Mouse (Mus musculus): ENCODE results near the gene Socs5. TPM values are rescaled to one million over a fixed set of nuclear protein-coding genes. Genes with fewer than 3 reads are reported as not detected.

Socs5 gene
- polyA plus RNA-seq, 1 experiment from 2014 or later, result 17.8 TPM

- Histone ChIP-seq H3K9ac (no peak overlapping the region), H3K4me1 (no peaks in the 10 kb centered on the region), H3K27ac (no peak overlapping the region), H3K4me2 (replicated peaks) (no peak overlapping the region), H3K9me3 (no peaks in the 10 kb centered on the region), H3K27me3 (replicated peaks) (no peaks in the 10 kb centered on the region), H3K4me3 (no peak overlapping the region), H3K36me3 (no peaks in the 10 kb centered on the region)
- no peak for ATAC-seq (ENCODE audit: low FRiP score, low read depth)
- WGBS, result 89% methylated on average over 7 of the region's 7 CpGs
Measured at GRCm38 (mm10) chr17:87089296-87089695, 18.2 kb upstream of the Socs5 start.

DNA sequence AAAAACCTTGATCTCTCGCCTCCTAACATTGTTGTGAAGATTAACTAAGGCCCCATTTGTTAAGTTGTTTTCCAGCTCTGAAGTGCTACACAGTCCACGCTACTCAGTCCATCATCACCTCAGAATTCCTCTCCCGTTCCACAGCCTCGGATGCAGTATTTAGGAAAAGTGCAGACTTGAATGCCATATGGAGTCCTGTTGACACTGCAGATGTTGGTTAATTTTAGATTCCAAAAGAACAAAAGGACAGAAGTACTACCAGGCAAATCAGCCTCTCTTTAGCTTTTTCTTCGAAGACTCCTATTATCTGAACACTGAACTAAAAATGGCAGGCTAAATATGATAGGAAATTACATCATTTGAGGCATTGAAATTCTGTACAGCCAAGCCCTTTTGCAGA is 14.4 kb upstream of the Socs5 start:
- H3K9me3 ChIP-seq, result no peaks in the 10 kb centered on the region
- H3K4me2 ChIP-seq (replicated peaks), result no peak overlapping the region
- H3K4me1 ChIP-seq, result no peaks in the 10 kb centered on the region
- WGBS, result 72% methylated on average over 5 of the region's 5 CpGs
- no peak overlapping the region for H3K9ac ChIP-seq
- H3K4me3 ChIP-seq, result no peak overlapping the region
- no peak for ATAC-seq (ENCODE audit: low FRiP score, low read depth)
- H3K27me3 ChIP-seq (replicated peaks), result no peaks in the 10 kb centered on the region
- H3K27ac ChIP-seq, result no peak overlapping the region
- no peaks in the 10 kb centered on the region for H3K36me3 ChIP-seq

- no peak overlapping the region for H3K9ac ChIP-seq
- H3K4me2 ChIP-seq (replicated peaks), result no peak overlapping the region
- no peak overlapping the region for H3K27ac ChIP-seq
- no peaks in the 10 kb centered on the region for H3K4me1 ChIP-seq
- H3K27me3 ChIP-seq (replicated peaks), result no peaks in the 10 kb centered on the region
- WGBS, result 78% methylated on average over 2 of the region's 2 CpGs
- H3K9me3 ChIP-seq, result no peaks in the 10 kb centered on the region
- no peak overlapping the region for H3K4me3 ChIP-seq
- no peaks in the 10 kb centered on the region for H3K36me3 ChIP-seq
- no peak for ATAC-seq (ENCODE audit: low FRiP score, low read depth)
Measured at GRCm38 (mm10) chr17:87096951-87097350, 10.5 kb upstream of the Socs5 start.

DNA sequence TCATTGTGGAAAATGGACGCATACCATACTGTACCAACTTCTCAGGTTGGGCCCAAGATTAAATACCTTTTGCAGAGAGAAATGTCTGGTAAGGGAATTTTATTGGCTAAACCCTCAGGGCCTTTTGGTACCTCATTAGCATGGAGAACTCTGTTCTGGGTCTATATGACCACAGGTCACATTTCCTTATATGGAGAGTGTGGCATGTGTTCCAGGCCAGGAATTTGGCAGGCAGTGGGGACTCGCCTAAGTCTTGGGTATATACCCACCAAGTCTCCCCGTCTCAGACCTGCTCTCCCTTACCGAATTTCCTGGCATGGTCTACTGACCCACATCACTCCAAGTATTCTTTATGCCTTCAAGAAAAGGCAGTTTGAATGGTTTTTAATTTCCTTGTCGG is 9.9 kb upstream of the Socs5 start:
- Histone ChIP-seq H3K27ac (no peak overlapping the region), H3K36me3 (no peaks in the 10 kb centered on the region), H3K9ac (no peak overlapping the region), H3K9me3 (no peaks in the 10 kb centered on the region), H3K4me2 (replicated peaks) (no peak overlapping the region), H3K27me3 (replicated peaks) (no peaks in the 10 kb centered on the region), H3K4me1 (no peaks in the 10 kb centered on the region), H3K4me3 (no peak overlapping the region)
- WGBS, result 91% methylated on average over 5 of the region's 5 CpGs
- no peak for ATAC-seq (ENCODE audit: low FRiP score, low read depth)

GRCm38 (mm10) chr17:87100947-87101346 is 6.5 kb upstream of the Socs5 start:
- H3K4me1 ChIP-seq, result no peaks in the 10 kb centered on the region
- no peaks in the 10 kb centered on the region for H3K36me3 ChIP-seq
- H3K27me3 ChIP-seq (replicated peaks), result no peaks in the 10 kb centered on the region
- WGBS, result 78% methylated on average over 4 of the region's 4 CpGs
- H3K9ac ChIP-seq, result no peak overlapping the region
- no peak overlapping the region for H3K27ac ChIP-seq
- no peaks in the 10 kb centered on the region for H3K9me3 ChIP-seq
- no peak overlapping the region for H3K4me3 ChIP-seq
- ATAC-seq (ENCODE audit: low FRiP score, low read depth), result no peak
- no peak overlapping the region for H3K4me2 ChIP-seq (replicated peaks)

DNA sequence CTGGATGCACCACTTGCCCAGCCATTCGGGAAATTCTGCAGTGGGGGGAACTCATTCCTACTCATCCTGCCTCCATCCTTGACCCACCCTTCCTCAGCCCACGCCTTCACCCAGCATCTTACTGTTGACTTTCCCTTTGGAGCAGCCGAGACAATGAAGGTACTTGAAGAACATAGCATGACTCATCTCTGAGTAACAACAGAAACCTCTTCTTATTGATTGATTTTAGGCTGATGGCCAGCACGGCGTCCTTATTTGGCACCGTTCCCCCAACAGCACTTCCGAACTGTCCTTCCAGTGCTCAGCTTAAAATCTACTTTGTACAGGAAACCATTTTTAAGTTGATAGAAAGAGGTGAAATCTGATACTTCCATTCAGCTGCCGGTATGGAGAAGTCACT is 4.8 kb upstream of the Socs5 start:
- Histone ChIP-seq H3K4me3 (no peak overlapping the region), H3K27ac (no peak overlapping the region), H3K36me3 (no peaks in the 10 kb centered on the region), H3K9me3 (no peaks in the 10 kb centered on the region), H3K9ac (no peak overlapping the region), H3K27me3 (replicated peaks) (no peaks in the 10 kb centered on the region), H3K4me1 (0 out of 2 replicates have a peak, but pooled peaks cover 4% of the 10 kb centered on the region), H3K4me2 (replicated peaks) (no peak overlapping the region)
- no peak for ATAC-seq (ENCODE audit: low FRiP score, low read depth)
- 81% methylated on average over 8 of the region's 8 CpGs for WGBS

DNA sequence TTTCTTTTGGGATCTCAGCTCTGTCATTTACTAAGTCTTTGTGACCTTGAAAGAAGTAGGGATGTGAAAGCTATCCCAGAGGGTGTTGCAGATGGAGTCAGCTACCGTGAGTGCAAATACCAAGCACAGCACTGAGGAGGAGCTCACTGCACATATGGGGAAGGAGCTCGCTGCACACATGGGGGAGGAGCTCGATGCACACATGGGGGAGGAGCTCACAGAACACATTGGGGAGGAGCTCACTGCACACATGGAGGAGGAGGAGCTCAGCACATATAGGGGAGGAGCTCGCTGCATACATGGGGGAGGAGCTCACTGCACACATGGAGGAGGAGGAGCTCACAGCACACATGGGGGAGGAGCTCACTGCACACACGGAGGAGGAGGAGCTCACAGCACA is 4.4 kb upstream of the Socs5 start:
- Histone ChIP-seq H3K27me3 (replicated peaks) (no peaks in the 10 kb centered on the region), H3K9ac (no peak overlapping the region), H3K4me1 (0 out of 2 replicates have a peak, but pooled peaks cover 4% of the 10 kb centered on the region), H3K36me3 (no peaks in the 10 kb centered on the region), H3K4me3 (no peak overlapping the region), H3K4me2 (replicated peaks) (no peak overlapping the region), H3K9me3 (no peaks in the 10 kb centered on the region), H3K27ac (no peak overlapping the region)
- no peak for ATAC-seq (ENCODE audit: low FRiP score, low read depth)
- WGBS, result 84% methylated on average over 5 of the region's 5 CpGs

DNA sequence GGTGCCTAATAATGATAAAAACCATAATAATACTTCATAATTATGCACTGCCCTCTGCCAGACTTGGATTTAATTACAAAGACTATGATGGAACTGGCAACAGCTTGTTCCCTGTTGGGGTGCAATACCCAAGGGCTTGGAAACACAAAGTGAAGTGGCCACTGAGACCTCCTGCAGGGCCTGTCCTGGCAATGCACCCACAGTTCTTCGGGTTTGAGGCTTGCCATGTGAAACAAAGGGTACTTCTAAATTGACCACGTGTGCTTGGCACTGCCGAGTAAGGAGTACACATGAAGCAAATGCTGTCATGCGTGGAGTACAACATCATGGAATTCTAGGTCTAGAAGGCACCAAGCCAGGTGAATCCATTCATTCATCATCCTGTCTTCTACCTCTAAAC is 3.2 kb upstream of the Socs5 start:
- no peak for ATAC-seq (ENCODE audit: low FRiP score, low read depth)
- WGBS, result 85% methylated on average over 4 of the region's 4 CpGs

GRCm38 (mm10) chr17:87105941-87106340 is 1.5 kb upstream of the Socs5 start:
- H3K27ac ChIP-seq, result no peak overlapping the region
- no peaks in the 10 kb centered on the region for H3K9me3 ChIP-seq
- no peak for ATAC-seq (ENCODE audit: low FRiP score, low read depth)
- H3K27me3 ChIP-seq (replicated peaks), result no peaks in the 10 kb centered on the region
- no peaks in the 10 kb centered on the region for H3K36me3 ChIP-seq
- peak overlapping the region; percentile 80 for H3K4me2 ChIP-seq (replicated peaks)
- H3K9ac ChIP-seq, result no peak overlapping the region
- peaks cover 12% of the 10 kb centered on the region; the same call in 1 of the 2 replicates for H3K4me1 ChIP-seq
- H3K4me3 ChIP-seq, result no peak overlapping the region
- WGBS, result 91% methylated on average over 7 of the region's 7 CpGs

More for the DNA sequence above, 3.2 kb upstream of the Socs5 start:
- peaks cover 8% of the 10 kb centered on the region; the same call in 1 of the 2 replicates for H3K4me1 ChIP-seq
- H3K4me2 ChIP-seq (replicated peaks), result no peak overlapping the region
- no peak overlapping the region for H3K4me3 ChIP-seq
- H3K27ac ChIP-seq, result no peak overlapping the region
- no peaks in the 10 kb centered on the region for H3K27me3 ChIP-seq (replicated peaks)
- H3K9me3 ChIP-seq, result no peaks in the 10 kb centered on the region
- no peaks in the 10 kb centered on the region for H3K36me3 ChIP-seq
- no peak overlapping the region for H3K9ac ChIP-seq

DNA sequence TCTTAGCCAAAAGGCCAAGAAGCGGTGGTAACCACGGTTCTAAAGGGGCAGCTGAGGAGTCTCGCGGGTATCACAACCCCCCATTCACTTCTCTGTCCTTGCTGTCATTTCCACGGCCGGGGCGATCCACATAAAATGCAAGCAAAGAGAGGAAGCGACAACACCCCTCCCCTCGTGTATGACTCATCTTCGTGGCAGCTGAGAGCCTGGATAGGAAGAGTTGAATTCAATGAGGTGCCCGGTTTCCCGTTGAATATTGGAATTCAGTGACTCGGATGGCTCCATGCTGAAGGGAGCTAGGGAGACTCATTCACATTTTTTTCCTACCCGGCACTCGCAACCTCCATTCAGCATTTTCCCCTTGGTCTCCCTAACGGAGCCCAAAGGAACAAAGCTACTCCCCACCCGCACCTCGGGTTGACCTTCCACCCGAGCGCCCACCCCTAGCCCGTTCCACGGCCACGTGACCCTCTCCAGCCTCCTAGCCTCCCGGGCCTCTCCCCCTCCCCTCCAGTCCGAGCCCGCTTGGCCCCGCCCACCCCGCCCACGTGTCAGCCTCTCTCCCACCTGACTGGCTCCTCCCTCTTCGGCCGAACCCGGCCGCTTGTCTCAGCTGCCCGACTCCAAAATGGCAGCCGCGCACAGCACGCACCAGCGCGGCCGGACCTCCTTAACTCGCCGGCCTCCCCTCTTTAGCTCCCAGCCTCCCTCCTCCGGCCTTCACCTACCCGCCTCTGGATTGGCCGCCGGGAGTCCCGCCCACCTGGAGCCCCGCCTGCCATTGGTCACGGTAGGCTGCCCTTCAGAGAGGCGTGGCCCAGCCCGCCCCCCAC is 572 bp upstream of the Socs5 start:
- Histone ChIP-seq H3K9ac (peak overlapping the region; percentile 93), H3K4me3 (peak overlapping the region; percentile 88), H3K4me1 (peaks cover 12% of the 10 kb centered on the region; the same call in 1 of the 2 replicates), H3K27me3 (replicated peaks) (no peaks in the 10 kb centered on the region), H3K27ac (peak overlapping the region; percentile 80), H3K4me2 (replicated peaks) (peak overlapping the region; percentile 80), H3K9me3 (no peaks in the 10 kb centered on the region), H3K36me3 (no peaks in the 10 kb centered on the region)
- WGBS, result under 1% methylated on average over 51 of the region's 51 CpGs
- ATAC-seq (ENCODE audit: low FRiP score, low read depth), result peak; percentile 98

DNA sequence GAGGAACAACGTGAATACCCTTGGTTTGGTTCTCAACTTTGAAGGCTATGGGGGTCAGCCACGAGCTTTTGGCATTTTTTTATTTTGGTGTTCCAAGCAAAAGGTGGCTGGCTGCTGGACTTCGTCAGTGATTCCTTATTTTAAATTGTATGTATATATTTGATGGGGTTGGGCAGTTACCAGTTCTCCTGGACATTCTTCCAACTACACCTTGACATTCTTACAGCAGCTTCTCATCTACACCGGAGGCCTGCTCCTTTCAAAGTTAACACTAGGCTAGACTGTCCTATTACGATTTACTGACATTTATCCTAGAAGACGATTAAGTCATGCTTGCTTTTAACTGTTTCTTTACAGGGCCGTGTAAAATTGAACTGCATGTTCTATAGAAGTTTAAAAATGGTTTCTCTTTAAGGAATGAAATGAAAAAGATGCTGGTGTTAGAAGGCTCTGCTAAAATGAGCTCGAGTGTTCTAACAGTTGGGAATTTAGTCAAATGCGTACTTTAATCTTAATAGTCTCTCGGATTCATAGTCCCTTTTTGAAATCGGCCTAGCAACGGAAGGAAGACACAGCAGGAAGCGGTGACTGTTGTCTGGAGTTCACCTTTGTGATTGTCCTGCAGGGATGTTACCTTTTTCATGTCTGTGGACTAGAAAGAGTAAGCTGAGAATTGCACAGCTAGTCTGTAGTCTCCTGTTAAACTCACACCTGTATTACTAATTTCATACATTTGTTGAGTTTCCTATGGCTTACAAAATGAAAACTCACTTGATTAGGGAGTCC is 1.2 kb downstream of the Socs5 start:
- H3K4me3 ChIP-seq, result peak overlapping the region; percentile 88
- peak overlapping the region; percentile 93 for H3K9ac ChIP-seq
- H3K4me2 ChIP-seq (replicated peaks), result peak overlapping the region; percentile 80
- WGBS, result 47% methylated on average over 13 of the region's 13 CpGs
- no peak overlapping the region for H3K27ac ChIP-seq
- no peaks in the 10 kb centered on the region for H3K27me3 ChIP-seq (replicated peaks)
- peaks cover 12% of the 10 kb centered on the region; the same call in 1 of the 2 replicates for H3K4me1 ChIP-seq
- ATAC-seq (ENCODE audit: low FRiP score, low read depth), result no peak
- no peaks in the 10 kb centered on the region for H3K36me3 ChIP-seq
- no peaks in the 10 kb centered on the region for H3K9me3 ChIP-seq

GRCm38 (mm10) chr17:87109504-87109903 is 2.0 kb downstream of the Socs5 start:
- H3K4me2 ChIP-seq (replicated peaks), result no peak overlapping the region
- 77% methylated on average over 7 of the region's 7 CpGs for WGBS
- no peak for ATAC-seq (ENCODE audit: low FRiP score, low read depth)

More at GRCm38 (mm10) chr17:87109504-87109903, 2.0 kb downstream of the Socs5 start:
- H3K4me3 ChIP-seq, result no peak overlapping the region
- no peaks in the 10 kb centered on the region for H3K36me3 ChIP-seq
- H3K9ac ChIP-seq, result no peak overlapping the region
- no peaks in the 10 kb centered on the region for H3K27me3 ChIP-seq (replicated peaks)
- peaks cover 12% of the 10 kb centered on the region; the same call in 1 of the 2 replicates for H3K4me1 ChIP-seq
- no peak overlapping the region for H3K27ac ChIP-seq
- H3K9me3 ChIP-seq, result no peaks in the 10 kb centered on the region
